Mouse (Mus musculus) stomach, postnatal 0 days (tissue): ENCODE results near the gene Hist1h3f.

ENCODE experiments used
- CTCF ChIP-seq: IDR thresholded peaks from 2 replicates; pipeline ENCODE4 v1.5.1; 2016; ENCODE audit warnings: antibody characterized with exemption, low read depth, mild to moderate bottlenecking, moderate library complexity
- EP300 ChIP-seq: optimal IDR thresholded peaks from 2 replicates; pipeline ENCODE3; 2016; ENCODE audit warnings: antibody characterized with exemption

DNA sequence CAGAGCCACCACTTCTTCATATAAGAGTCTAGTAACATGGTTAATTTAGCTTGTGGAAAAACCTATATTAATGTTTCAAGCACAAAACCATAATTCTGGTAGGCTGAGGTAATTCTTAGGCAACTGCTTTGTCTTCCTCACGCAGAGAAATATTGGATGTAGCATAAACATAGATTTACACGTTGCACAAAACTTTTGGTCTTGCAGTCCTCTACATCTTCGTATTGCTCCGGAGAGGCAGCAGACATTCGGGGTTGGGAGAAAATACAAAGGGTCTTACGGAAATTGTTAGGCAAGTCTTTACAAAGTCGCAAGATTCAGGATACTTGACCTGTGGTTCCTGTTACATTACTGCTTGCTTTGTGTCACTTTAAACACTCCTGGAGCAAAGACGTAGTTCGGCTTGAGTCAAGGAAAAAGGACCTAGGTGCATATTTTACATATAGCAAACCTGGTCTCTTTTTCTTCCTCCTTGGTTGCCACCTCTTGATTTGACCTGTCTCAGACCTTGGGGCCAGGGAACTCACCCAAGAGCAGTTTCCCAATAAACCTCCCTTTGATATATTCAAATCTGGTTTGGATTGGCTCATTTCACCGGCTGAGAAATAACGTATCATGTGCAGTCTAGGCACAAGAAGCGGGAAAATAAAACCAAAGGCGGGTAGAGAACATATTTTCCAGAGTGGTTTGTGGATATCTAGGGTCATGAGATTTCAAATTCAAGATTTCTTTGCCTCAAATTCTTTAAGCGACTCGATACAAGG, 9.3 kb upstream of the Hist1h3f start:
- TF ChIP-seq CTCF (no peak), EP300 (no peak)
